Mouse (Mus musculus): ENCODE results near the gene Tgfbr2.
"Not testable (repeated sequence)": the region's sequence is repeated elsewhere in the genome, so short reads cannot be mapped to it uniquely, and the experiment has no call there.

DNA sequence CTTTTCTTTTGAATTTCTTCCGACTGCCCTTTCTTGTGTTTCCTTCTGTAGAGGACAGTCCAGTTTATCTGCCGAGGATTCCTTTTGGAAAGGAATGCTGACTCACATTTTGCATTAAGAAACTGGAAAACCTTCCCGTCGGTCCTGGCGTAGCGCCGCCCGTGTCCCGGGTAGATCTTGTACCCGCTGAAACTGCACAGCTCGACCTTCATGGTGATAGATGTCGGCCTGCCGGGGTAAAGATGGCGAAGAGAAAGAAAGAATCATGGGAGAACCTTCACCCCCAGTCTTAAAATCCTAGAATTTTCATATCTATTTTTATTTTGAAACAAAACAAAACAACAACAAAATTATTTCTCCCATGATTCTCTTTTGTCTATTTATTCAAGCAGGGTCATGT, 134.3 kb downstream of the Tgfbr2 start:
- TF ChIP-seq GATA1, TAL1 (IDR thresholded peaks at IDR 0.05; ENCODE audit: low read length): not testable (repeated sequence)

Data from erythroblast, embryonic 14.5 days (primary cell).